Mouse (Mus musculus) liver, adult 2 months (tissue): ENCODE data around the gene Sema4c. TPM values are rescaled to one million over a fixed set of nuclear protein-coding genes. Genes with fewer than 3 reads are reported as not detected.

Experiments
- DNase-seq: peaks from one replicate; pipeline ENCODE4 v3.0.0-alpha.2; 2011; ENCODE audit warnings: low read depth, low spot score; ENCODE audit errors: extremely low read depth
- H3K27ac ChIP-seq: fragments of 200-500 bp; replicated peaks from 2 replicates; pipeline ENCODE4 v1.5.1; 2012; ENCODE audit warnings: low read depth, mild to moderate bottlenecking, control low read depth, inconsistent platforms, low read length; ENCODE audit not compliant: insufficient read depth
- H3K27me3 ChIP-seq: fragments of 200-500 bp; 2 replicates; pipeline ENCODE4 v1.6.1; 2012; ENCODE audit warnings: mild to moderate bottlenecking, moderate library complexity, low read length, inconsistent platforms; ENCODE audit not compliant: control insufficient read depth, insufficient read depth
- H3K36me3 ChIP-seq: fragments of 200-500 bp; 2 replicates; pipeline ENCODE4 v1.6.1; 2012; ENCODE audit warnings: low read length, inconsistent platforms; ENCODE audit not compliant: control insufficient read depth, insufficient read depth
- H3K4me1 ChIP-seq: fragments of 200-500 bp; 2 replicates; pipeline ENCODE4 v1.6.1; 2011; ENCODE audit warnings: low read length; ENCODE audit not compliant: control insufficient read depth, insufficient read depth
- H3K4me3 ChIP-seq: fragments of 200-500 bp; 2 replicates; pipeline ENCODE4 v1.5.1; 2011; ENCODE audit warnings: low read depth, mild to moderate bottlenecking, control low read depth, low read length, moderate library complexity; ENCODE audit not compliant: insufficient read depth
- H3K79me2 ChIP-seq: fragments of 200-500 bp; 2 replicates; pipeline ENCODE4 v1.6.1; 2012; ENCODE audit warnings: inconsistent platforms, mild to moderate bottlenecking, low read length, moderate library complexity; ENCODE audit not compliant: control insufficient read depth, insufficient read depth
- H3K9ac ChIP-seq: fragments of 200-500 bp; 2 replicates; pipeline ENCODE4 v1.6.1; 2012; ENCODE audit warnings: low read depth, mild to moderate bottlenecking, control low read depth, inconsistent platforms, low read length
- CTCF ChIP-seq: fragments of 200-500 bp; IDR thresholded peaks from 2 replicates; pipeline ENCODE4 v1.5.1; 2011; ENCODE audit warnings: low read depth, low read length, control low read depth
- POLR2A ChIP-seq: fragments of 200-500 bp; IDR thresholded peaks from 2 replicates; pipeline ENCODE4 v1.6.1; 2011; ENCODE audit warnings: low read length, control low read depth; ENCODE audit not compliant: insufficient read depth; ENCODE audit errors: extremely low read depth
- WGBS: fragments of 180-500 bp; shearing (Covaris S2); methylation state at CpG from one replicate; pipeline ENCODE4 v1.1.7; 2018; 5-methylcytosine and 5-hydroxymethylcytosine counted together
- polyA plus RNA-seq: library from polyadenylated mRNA; depleted of rRNA; stranded (reverse); fragments of >200 nt; gene quantifications from 2 replicates; pipeline ENCODE4 v1.2.3, GENCODE M21; 2012
- total RNA-seq: library from RNA; depleted of rRNA; stranded (reverse); fragments of >200 nt; gene quantifications from 2 replicates; pipeline ENCODE4 v1.2.3, GENCODE M21; 2014

The Sema4c gene
- total and polyA plus RNA-seq, 2 experiments: 1.5 to 2.4 TPM

- H3K9ac ChIP-seq: no peak overlapping the region
- WGBS: 63% methylated on average over 6 of the region's 6 CpGs
Measured at GRCm38 (mm10) chr1:36589486-36589885, 31.3 kb upstream of the Sema4c start.

DNA sequence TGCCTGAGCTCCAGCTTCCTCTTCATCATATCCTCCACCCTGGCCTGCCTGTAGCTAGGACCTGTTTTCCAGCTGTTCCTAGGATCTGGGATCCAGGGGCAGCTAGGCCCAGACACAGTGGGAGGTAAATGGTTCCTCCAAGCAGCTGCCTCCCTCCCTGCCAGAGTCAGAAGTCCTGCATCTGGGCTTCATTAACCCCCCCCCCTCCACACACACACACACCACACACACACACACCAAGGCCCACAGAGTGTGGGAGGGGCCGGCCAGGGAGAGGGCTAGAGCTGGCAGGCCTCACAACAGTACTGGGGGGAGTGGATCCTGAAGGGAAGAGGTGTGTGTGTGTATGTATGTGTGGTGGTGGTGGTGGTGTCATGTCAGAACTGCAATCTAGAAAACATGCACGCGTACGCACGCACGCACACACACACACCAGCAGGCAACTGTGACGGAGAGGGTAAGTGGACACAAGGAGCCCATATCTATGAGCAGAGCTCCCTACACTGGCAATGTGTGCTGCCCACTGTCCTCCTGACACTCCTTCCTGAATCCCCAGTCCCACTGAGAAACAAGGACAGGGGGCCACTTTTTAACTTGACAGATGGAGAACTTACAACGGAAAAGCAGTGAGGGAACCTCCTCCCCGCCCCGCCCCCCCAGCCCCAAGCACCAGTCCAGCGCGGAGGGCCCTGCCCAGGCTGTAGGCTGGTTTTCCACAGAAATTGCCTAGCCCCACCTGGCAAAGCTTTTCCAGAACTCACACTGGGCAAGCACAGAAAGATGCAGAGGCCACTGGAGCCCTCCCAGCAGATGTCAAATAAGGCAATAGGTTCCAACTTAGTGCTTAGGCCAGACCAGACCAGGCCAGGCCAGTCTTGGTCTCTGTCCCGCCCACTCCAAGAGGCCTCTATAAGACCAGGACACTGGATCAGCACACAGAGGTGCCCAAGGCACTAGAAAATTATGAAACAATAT, 30.6 kb upstream of the Sema4c start:
- Histone ChIP-seq H3K79me2 (no peaks in the 10 kb centered on the region), H3K36me3 (no peaks in the 10 kb centered on the region), H3K4me1 (no peaks in the 10 kb centered on the region), H3K27ac (no peak overlapping the region; the same call in 1 of the 2 replicates), H3K9ac (no peak overlapping the region), H3K4me3 (no peak overlapping the region), H3K27me3 (no peaks in the 10 kb centered on the region)
- no peak for TF ChIP-seq POLR2A
- TF ChIP-seq CTCF: no peak
- WGBS: 85% methylated on average over 13 of the region's 13 CpGs
- no peak for DNase-seq

More at GRCm38 (mm10) chr1:36589486-36589885, 31.3 kb upstream of the Sema4c start:
- H3K27ac ChIP-seq: no peak overlapping the region
- no peaks in the 10 kb centered on the region for H3K79me2 ChIP-seq
- no peak for DNase-seq
- no peak overlapping the region for H3K4me3 ChIP-seq
- no peaks in the 10 kb centered on the region for H3K27me3 ChIP-seq
- no peaks in the 10 kb centered on the region for H3K4me1 ChIP-seq
- TF ChIP-seq CTCF (no peak), POLR2A (no peak)
- H3K36me3 ChIP-seq: no peaks in the 10 kb centered on the region

DNA sequence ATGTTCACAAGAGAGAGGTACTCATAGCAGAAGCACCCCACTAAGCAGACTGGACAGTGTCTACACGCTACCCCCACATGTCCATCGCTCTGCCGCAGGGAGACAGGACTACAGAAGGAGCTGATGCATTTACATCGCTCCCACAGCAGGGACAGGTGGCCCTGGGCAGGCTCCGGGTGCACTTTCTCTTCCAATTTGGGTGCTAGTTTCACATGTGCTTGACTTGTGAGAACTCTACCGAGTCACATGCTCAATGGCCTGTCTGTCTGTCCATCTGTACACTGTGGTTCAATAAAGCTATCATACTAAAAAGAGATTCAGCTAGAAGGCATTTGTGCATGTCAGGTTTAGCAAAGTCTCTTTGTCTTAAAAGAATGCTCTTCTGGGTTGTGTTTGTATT, 29.7 kb upstream of the Sema4c start:
- no peak overlapping the region for H3K27ac ChIP-seq
- 95% methylated on average over 6 of the region's 6 CpGs for WGBS
- no peaks in the 10 kb centered on the region for H3K4me1 ChIP-seq
- no peaks in the 10 kb centered on the region for H3K36me3 ChIP-seq
- no peak overlapping the region for H3K9ac ChIP-seq
- DNase-seq: no peak
- H3K27me3 ChIP-seq: no peaks in the 10 kb centered on the region
- no peaks in the 10 kb centered on the region for H3K79me2 ChIP-seq
- TF ChIP-seq CTCF (no peak), POLR2A (no peak)
- no peak overlapping the region for H3K4me3 ChIP-seq

DNA sequence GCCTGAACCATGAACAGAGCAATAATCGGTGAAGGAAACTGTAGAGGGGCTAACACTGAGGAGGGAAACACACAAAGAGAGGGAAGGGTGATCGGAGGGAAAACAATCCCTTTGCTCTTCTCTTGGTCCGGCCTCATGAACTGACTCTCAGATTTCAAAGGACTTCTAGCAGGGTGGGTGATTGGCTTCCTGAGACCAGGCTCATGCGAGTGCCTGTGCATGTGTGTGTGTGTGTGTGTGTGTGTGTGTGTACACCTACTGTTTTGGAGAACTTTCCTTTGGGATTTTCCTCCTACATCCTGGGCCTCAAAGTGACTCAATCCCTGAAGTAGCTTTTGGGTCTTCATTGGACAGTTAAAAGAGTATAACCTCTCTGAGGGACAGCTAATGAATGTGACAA, 28.1 kb upstream of the Sema4c start:
- TF ChIP-seq CTCF (no peak), POLR2A (no peak)
- no peak for DNase-seq
- no peak overlapping the region for H3K4me3 ChIP-seq
- no peaks in the 10 kb centered on the region for H3K79me2 ChIP-seq
- H3K9ac ChIP-seq: no peak overlapping the region
- H3K36me3 ChIP-seq: no peaks in the 10 kb centered on the region
- no peaks in the 10 kb centered on the region for H3K27me3 ChIP-seq
- H3K4me1 ChIP-seq: no peaks in the 10 kb centered on the region
- 90% methylated on average over 4 of the region's 4 CpGs for WGBS
- H3K27ac ChIP-seq: no peak overlapping the region

GRCm38 (mm10) chr1:36583408-36584116, 25.4 kb upstream of the Sema4c start:
- Histone ChIP-seq H3K36me3 (no peaks in the 10 kb centered on the region), H3K4me3 (no peak overlapping the region), H3K79me2 (no peaks in the 10 kb centered on the region), H3K9ac (no peak overlapping the region), H3K27ac (no peak overlapping the region), H3K27me3 (no peaks in the 10 kb centered on the region), H3K4me1 (peaks cover 2% of the 10 kb centered on the region; the same call in 1 of the 2 replicates)
- TF ChIP-seq CTCF (no peak), POLR2A (no peak)
- 85% methylated on average over 8 of the region's 8 CpGs for WGBS
- no peak for DNase-seq
